Mouse (Mus musculus) B cell, adult 67 days (primary cell): ENCODE results near the gene Stau1. TPM values are rescaled to one million over a fixed set of nuclear protein-coding genes. Genes with fewer than 3 reads are reported as not detected.

Experiments used
- total RNA-seq, 2 experiments: library from RNA; stranded (reverse); gene quantifications; 4 replicates each; pipeline ENCODE4 v1.2.4; 2023

Gene Stau1
- total RNA-seq = 10 to 100 TPM; 67.6 to 71.0 TPM

DNA sequence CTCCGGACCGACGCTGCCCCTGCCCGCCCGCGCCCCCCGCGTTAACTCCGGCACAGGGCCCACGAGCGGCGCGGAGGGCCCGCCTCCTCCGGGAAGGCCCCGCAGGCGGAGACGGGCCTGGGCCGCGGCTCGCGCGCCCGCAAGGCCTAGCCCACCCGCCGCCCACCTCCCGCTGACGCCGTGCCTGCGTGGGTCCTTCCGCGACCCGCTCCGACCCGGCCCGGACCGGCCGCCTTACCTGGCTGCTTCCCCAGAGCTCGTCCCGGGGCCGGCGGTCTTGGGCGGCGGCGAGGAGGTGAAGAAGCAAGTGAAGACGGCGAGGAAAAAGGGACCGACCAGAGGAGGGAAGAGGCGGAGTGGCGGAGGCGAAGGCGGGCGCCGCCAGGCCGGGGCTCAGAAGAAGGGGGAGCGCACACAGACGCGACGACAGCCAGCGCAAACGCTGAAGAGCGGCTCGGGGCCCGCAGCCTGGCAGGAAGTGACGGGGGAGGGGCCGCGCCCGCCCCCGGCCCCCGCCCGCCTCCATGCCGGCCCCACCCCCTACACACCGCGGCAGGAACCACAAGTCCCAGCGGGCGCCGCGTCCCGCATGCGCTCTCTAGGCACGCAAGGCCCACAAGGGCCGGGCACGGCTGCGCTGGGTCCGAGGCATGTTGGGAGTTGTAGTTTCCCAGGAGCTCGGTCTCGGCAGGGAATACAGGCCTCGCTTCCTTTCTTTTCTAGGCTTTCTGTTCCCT is at the start of gene Stau1:
Stau1 (minus strand) TSS at position 504 of the 737 bp plus-strand sequence.

DNA sequence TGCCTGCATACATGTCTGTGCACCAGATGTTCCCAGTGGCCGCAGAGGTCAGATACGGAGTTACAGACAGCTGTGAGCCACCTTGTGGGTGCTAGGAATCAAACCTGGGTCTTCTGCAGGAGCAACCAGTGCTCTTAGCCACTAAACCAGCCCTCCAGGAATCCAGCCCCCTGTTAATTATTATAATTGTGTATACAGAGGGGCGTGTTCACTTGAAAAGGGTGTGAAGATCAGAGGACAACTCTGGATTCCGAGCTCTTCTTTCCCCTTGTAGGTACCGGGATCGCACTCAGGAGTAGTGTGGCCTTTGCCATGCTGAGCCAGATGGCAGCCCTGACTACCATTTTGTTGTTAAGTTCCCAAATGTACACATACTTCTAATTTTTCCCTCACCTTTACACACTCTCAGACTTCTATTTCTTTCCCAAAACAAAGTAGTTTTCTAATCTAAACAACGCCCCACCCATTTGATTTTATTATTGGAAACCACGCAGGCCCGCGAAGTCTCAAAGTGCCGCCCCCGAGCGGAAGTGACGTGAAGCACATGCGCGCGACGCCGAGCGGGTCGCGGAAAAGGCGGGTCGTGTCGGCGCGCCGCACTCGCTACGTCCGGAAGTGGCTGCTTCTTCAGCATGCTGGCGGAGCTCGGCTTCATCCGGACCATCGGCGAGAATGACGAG is 18.7 kb upstream of the Stau1 start, which contains the start of gene Ddx27:
Ddx27 (plus strand) TSS at position 492 of the 680 bp plus-strand sequence.

DNA sequence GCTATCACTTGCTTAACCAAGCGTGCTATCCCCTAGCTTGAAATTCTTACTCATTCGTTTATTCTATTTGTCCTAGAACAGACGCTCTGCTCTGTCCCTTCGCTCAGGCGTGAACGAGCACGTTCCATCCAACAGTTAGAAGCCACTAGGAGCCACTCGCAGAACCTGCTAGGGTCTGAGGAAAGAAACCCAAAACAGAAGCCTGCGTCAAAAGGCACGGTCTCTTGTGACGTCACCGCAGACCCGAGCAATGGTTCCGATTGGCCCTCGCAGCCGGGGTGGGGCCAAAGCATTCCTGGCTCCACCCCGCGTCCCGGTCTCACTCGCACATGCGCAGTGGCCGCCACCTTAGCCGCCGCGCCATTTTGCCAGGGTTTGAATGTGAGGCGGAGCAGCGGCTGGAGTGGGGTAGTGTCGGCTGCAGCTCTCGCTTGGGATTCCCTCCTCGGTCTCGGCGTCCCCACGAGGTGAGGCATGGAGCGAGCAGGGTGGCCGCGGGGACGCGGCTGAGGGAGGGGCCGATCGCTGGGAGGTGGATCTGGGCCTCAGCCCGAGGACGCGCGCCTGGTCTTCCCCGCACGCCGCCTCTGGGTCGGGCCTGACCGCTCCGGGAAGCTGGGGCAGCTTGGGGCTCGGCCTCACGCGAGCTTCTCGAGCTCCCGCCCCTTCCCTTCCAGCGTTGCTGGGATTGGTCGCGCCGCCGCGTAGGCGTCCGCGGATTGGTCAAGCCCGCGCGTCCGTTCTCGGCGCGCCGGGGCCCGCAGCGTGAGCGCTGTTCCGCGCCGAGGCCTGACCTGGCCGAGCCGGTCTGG is 90.2 kb downstream of the Stau1 start, which contains the start of gene Cse1l:
Cse1l (plus strand) TSS at position 330 of the 812 bp plus-strand sequence.

Other genes with a start within 250 kb of the Stau1 start
- gene Trp53rkb, start 203.8 kb downstream of the Stau1 start, total RNA-seq = 10 to 100 TPM in 1 of 2 experiments, 1 to 10 TPM in 1; 9.3 to 17.0 TPM
- gene Arfgef2, start 190.7 kb downstream of the Stau1 start, total RNA-seq = 10 to 100 TPM; 67.6 to 73.0 TPM
- gene Cse1l, start 90.3 kb downstream of the Stau1 start, total RNA-seq = 10 to 100 TPM; 92.0 to 96.2 TPM
- 100 to 1,000 TPM; 104 to 108 TPM for gene Ddx27, start 18.9 kb upstream of the Stau1 start, total RNA-seq
- 10 to 100 TPM; 61.9 to 73.2 TPM for gene Znfx1, start 66.7 kb upstream of the Stau1 start, total RNA-seq
- 1 to 10 TPM; 4.9 to 6.3 TPM for gene Kcnb1, start 193.9 kb upstream of the Stau1 start, total RNA-seq
- gene Ptgis, start 244.3 kb upstream of the Stau1 start, total RNA-seq = not detected